ENCODE assay signal across 10 mouse cellular contexts in genomic region chr10:80857386-80857785, GRCm38 (mm10). TPM values are rescaled to one million over a fixed set of nuclear protein-coding genes. Genes with fewer than 3 reads are reported as not detected.
A peak's percentile ranks its signal among the peaks of the same experiment; 100 is the strongest.
DNase-seq lines count a peak whose midpoint lies in the region; ATAC-seq and TF ChIP-seq lines count a peak whose summit lies in the region.
"Had no signal": no experiment of that assay in that cellular context is flagged by ENCODE, and none has a peak within 500 bp of the region (broad histone marks: within the 10 kb centered on the region; RNA-seq: fewer than 3 reads in every experiment).

No protein-coding gene starts in this region.

- no peak overlapping the region for H3K27ac ChIP-seq in kidney, embryonic 16.5 days (ENCODE audit: low read length)
- no peak overlapping the region for H3K27ac ChIP-seq in forebrain, postnatal 0 days (ENCODE audit: low read depth, low read length)
- H3K27ac ChIP-seq in midbrain, embryonic 12.5 days (replicated peaks), result no peak overlapping the region

- peaks cover 9% of the 10 kb centered on the region; the same call in 1 of the 2 replicates for H3K36me3 ChIP-seq in kidney, embryonic 16.5 days (ENCODE audit: insufficient read depth, low read length)
- H3K36me3 ChIP-seq in forebrain, postnatal 0 days (ENCODE audit: insufficient read depth), result peaks cover 22% of the 10 kb centered on the region
- peaks cover 22% of the 10 kb centered on the region for H3K36me3 ChIP-seq in midbrain, embryonic 12.5 days

- 67% methylated on average over 8 of the region's 8 CpGs for WGBS in kidney, embryonic 16.5 days
- WGBS in forebrain, postnatal 0 days, result 38% methylated on average over 8 of the region's 8 CpGs
- WGBS in midbrain, embryonic 12.5 days, result 51% methylated on average over 8 of the region's 8 CpGs

- peaks cover 22% of the 10 kb centered on the region for H3K4me1 ChIP-seq in kidney, embryonic 16.5 days (ENCODE audit: insufficient read depth, low read length)
- peaks cover 19% of the 10 kb centered on the region for H3K4me1 ChIP-seq in forebrain, postnatal 0 days (ENCODE audit: insufficient read depth)
- H3K4me1 ChIP-seq in midbrain, embryonic 12.5 days, result peaks cover 36% of the 10 kb centered on the region

- TF ChIP-seq CTCF in forebrain, postnatal 0 days (IDR thresholded peaks at IDR 0.05; ENCODE audit: low read depth), result no peak

- no peak for ATAC-seq in kidney, embryonic 16.5 days (ENCODE audit: low FRiP score, low TSS enrichment)
- ATAC-seq in forebrain, postnatal 0 days, result peak; percentile 24
- ATAC-seq in midbrain, embryonic 12.5 days (ENCODE audit: low FRiP score, low read depth), result no peak

- H3K4me2 ChIP-seq in kidney, embryonic 16.5 days (replicated peaks; ENCODE audit: low read depth, low read length), result no peak overlapping the region
- no peak overlapping the region for H3K4me2 ChIP-seq in forebrain, postnatal 0 days (ENCODE audit: low read depth)
- H3K4me2 ChIP-seq in midbrain, embryonic 12.5 days (replicated peaks), result peak overlapping the region; percentile 15; the same call in 1 of the 2 replicates

- no peaks in the 10 kb centered on the region for H3K27me3 ChIP-seq in kidney, embryonic 16.5 days (ENCODE audit: insufficient read depth, low read length)
- H3K27me3 ChIP-seq in forebrain, postnatal 0 days (ENCODE audit: insufficient read depth, low read length), result no peaks in the 10 kb centered on the region
- no peaks in the 10 kb centered on the region for H3K27me3 ChIP-seq in midbrain, embryonic 12.5 days

- no peak overlapping the region for H3K4me3 ChIP-seq in kidney, embryonic 16.5 days (ENCODE audit: low read length)
- no peak overlapping the region for H3K4me3 ChIP-seq in forebrain, postnatal 0 days (ENCODE audit: low read depth, low read length)
- H3K4me3 ChIP-seq in midbrain, embryonic 12.5 days, result 0 out of 2 replicates have a peak overlapping the region, but pooled peaks have one; percentile 0

- no peaks in the 10 kb centered on the region for H3K9me3 ChIP-seq in kidney, embryonic 16.5 days (ENCODE audit: low read length)
- no peaks in the 10 kb centered on the region for H3K9me3 ChIP-seq in forebrain, postnatal 0 days (ENCODE audit: low read length)
- H3K9me3 ChIP-seq in midbrain, embryonic 12.5 days, result no peaks in the 10 kb centered on the region

- peak overlapping the region; percentile 32; the same call in 1 of the 2 replicates for H3K9ac ChIP-seq in kidney, embryonic 16.5 days (replicated peaks; ENCODE audit: low read length)
- peak overlapping the region; percentile 28; the same call in 1 of the 2 replicates for H3K9ac ChIP-seq in forebrain, postnatal 0 days
- peak overlapping the region; percentile 37 for H3K9ac ChIP-seq in midbrain, embryonic 12.5 days (replicated peaks)

- DNase-seq in kidney, postnatal 10 days, result no peak
- DNase-seq in brain, adult 2 months (ENCODE audit: low read depth, low spot score), result peak; percentile 93
- no peak for DNase-seq in forebrain, postnatal 0 days
- DNase-seq in urinary bladder, adult 18-20 months (ENCODE audit: low spot score in 2 of 2), result no peak
- DNase-seq in cerebellum, postnatal 14 days, result no peak
- DNase-seq in urinary bladder, postnatal 36 days (ENCODE audit: low spot score in 2 of 2), result no peak
- DNase-seq: thymus, postnatal 25 days had no signal

RNA-seq across cellular contexts. Expression of gene Sppl2b, which starts 2.3 kb away (rescaled TPM):
- 52.6 and 54.0 TPM in 2 replicates for polyA plus RNA-seq in kidney, embryonic 16.5 days (2015; fragmentation: Nextera tagmentation; extraction: Ambion mirVana)
- total RNA-seq in forebrain, postnatal 0 days (2014; rRNA removed), result 79.2 and 90.3 TPM in 2 replicates
- polyA plus RNA-seq in forebrain, postnatal 0 days (2015; fragmentation: Nextera tagmentation; extraction: Ambion mirVana), result 64.6 and 74.4 TPM in 2 replicates
- polyA plus RNA-seq in midbrain, embryonic 12.5 days (2016; fragmentation: Nextera tagmentation; extraction: Ambion mirVana), result 44.6 and 47.1 TPM in 2 replicates

RNA-seq across cellular contexts. Expression of gene Lsm7, which starts 2.4 kb away (rescaled TPM):
- 248 and 262 TPM in 2 replicates for polyA plus RNA-seq in kidney, embryonic 16.5 days (2015; fragmentation: Nextera tagmentation; extraction: Ambion mirVana)
- total RNA-seq in forebrain, postnatal 0 days (2014; rRNA removed), result 158 and 292 TPM in 2 replicates
- polyA plus RNA-seq in forebrain, postnatal 0 days (2015; fragmentation: Nextera tagmentation; extraction: Ambion mirVana), result 306 and 392 TPM in 2 replicates
- polyA plus RNA-seq in midbrain, embryonic 12.5 days (2016; fragmentation: Nextera tagmentation; extraction: Ambion mirVana), result 250 and 263 TPM in 2 replicates

RNA-seq across cellular contexts. Expression of gene Lingo3, which starts 13.5 kb away (rescaled TPM):
- polyA plus RNA-seq in kidney, embryonic 16.5 days (2015; fragmentation: Nextera tagmentation; extraction: Ambion mirVana), result 0.66 and 0.71 TPM in 2 replicates
- total RNA-seq in forebrain, postnatal 0 days (2014; rRNA removed), result 23.3 and 23.7 TPM in 2 replicates
- polyA plus RNA-seq in forebrain, postnatal 0 days (2015; fragmentation: Nextera tagmentation; extraction: Ambion mirVana), result 18.5 and 20.3 TPM in 2 replicates
- polyA plus RNA-seq in midbrain, embryonic 12.5 days (2016; fragmentation: Nextera tagmentation; extraction: Ambion mirVana), result 0.77 and 1.0 TPM in 2 replicates

RNA-seq across cellular contexts. Expression of gene Tmprss9, which starts 14.3 kb away (rescaled TPM):
- polyA plus RNA-seq in kidney, embryonic 16.5 days (2015; fragmentation: Nextera tagmentation; extraction: Ambion mirVana), result 0.08 TPM in 1 of 2 replicates, not detected in the other
- total RNA-seq in forebrain, postnatal 0 days (2014; rRNA removed), result 0.08 and 0.33 TPM in 2 replicates
- 0.18 and 0.22 TPM in 2 replicates for polyA plus RNA-seq in forebrain, postnatal 0 days (2015; fragmentation: Nextera tagmentation; extraction: Ambion mirVana)
- 0.08 and 0.14 TPM in 2 replicates for polyA plus RNA-seq in midbrain, embryonic 12.5 days (2016; fragmentation: Nextera tagmentation; extraction: Ambion mirVana)
- polyA plus RNA-seq: heart, postnatal 0 days had no signal

RNA-seq across cellular contexts. Expression of gene Oaz1, which starts 30.9 kb away (rescaled TPM):
- 1,744 and 2,086 TPM in 2 replicates for polyA plus RNA-seq in kidney, embryonic 16.5 days (2015; fragmentation: Nextera tagmentation; extraction: Ambion mirVana)
- 1,019 and 1,040 TPM in 2 replicates for total RNA-seq in forebrain, postnatal 0 days (2014; rRNA removed)
- 1,146 and 1,244 TPM in 2 replicates for polyA plus RNA-seq in forebrain, postnatal 0 days (2015; fragmentation: Nextera tagmentation; extraction: Ambion mirVana)
- polyA plus RNA-seq in midbrain, embryonic 12.5 days (2016; fragmentation: Nextera tagmentation; extraction: Ambion mirVana), result 1,390 and 1,564 TPM in 2 replicates
